Mouse (Mus musculus): ENCODE results near the gene Phospho2. TPM values are rescaled to one million over a fixed set of nuclear protein-coding genes. Genes with fewer than 3 reads are reported as not detected.

Gene Phospho2
- 25.4 and 25.6 TPM in 2 replicates for polyA plus RNA-seq (2015; fragmentation: Nextera tagmentation; extraction: Ambion mirVana)

- ATAC-seq (ENCODE audit: insufficient number of reproducible peaks, insufficient read depth, low FRiP score, low TSS enrichment, low read depth): peak; percentile 93
- Histone ChIP-seq H3K9me3 (no peaks in the 10 kb centered on the region), H3K9ac (peak within 1 kb of the TSS; percentile 83), H3K4me2 (peak within 1 kb of the TSS; percentile 71), H3K4me3 (peak within 1 kb of the TSS; percentile 77), H3K27me3 (no peaks in the 10 kb centered on the region), H3K4me1 (peaks cover 9% of the 10 kb centered on the region; the same call in 1 of the 2 replicates), H3K36me3 (peaks cover 21% of the 10 kb centered on the region), H3K27ac (peak within 1 kb of the TSS; percentile 90)
- 2% methylated on average over 48 of the region's 48 CpGs for WGBS
These were observed at the start of gene Phospho2, which contains the start of gene Ccdc173 for GRCm38 (mm10) chr2:69789429-69790069. Phospho2 (plus strand) TSS chr2:69789623. Ccdc173 (minus strand) TSS chr2:69789575.

- no peak overlapping the region for H3K4me3 ChIP-seq
- no peak overlapping the region for H3K27ac ChIP-seq
- peaks cover 64% of the 10 kb centered on the region for H3K36me3 ChIP-seq
- no peak overlapping the region for H3K9ac ChIP-seq
- no peak for ATAC-seq (ENCODE audit: insufficient number of reproducible peaks, insufficient read depth, low FRiP score, low TSS enrichment, low read depth)
- no peaks in the 10 kb centered on the region for H3K9me3 ChIP-seq
- 83% methylated on average over 1 of the region's 1 CpGs for WGBS
- H3K4me1 ChIP-seq: no peaks in the 10 kb centered on the region
- H3K27me3 ChIP-seq: no peaks in the 10 kb centered on the region
- no peak overlapping the region for H3K4me2 ChIP-seq
These were observed 44.3 kb upstream of the Phospho2 start for GRCm38 (mm10) chr2:69745091-69745490.

GRCm38 (mm10) chr2:69760980-69761379 is 28.4 kb upstream of the Phospho2 start:
- H3K4me1 ChIP-seq: no peaks in the 10 kb centered on the region
- no peaks in the 10 kb centered on the region; the same call in 1 of the 2 replicates for H3K36me3 ChIP-seq
- 83% methylated on average over 5 of the region's 5 CpGs for WGBS
- no peaks in the 10 kb centered on the region for H3K27me3 ChIP-seq
- H3K4me2 ChIP-seq: no peak overlapping the region
- no peak overlapping the region for H3K4me3 ChIP-seq
- ATAC-seq (ENCODE audit: insufficient number of reproducible peaks, insufficient read depth, low FRiP score, low TSS enrichment, low read depth): no peak
- H3K9ac ChIP-seq: no peak overlapping the region
- H3K9me3 ChIP-seq: no peaks in the 10 kb centered on the region
- no peak overlapping the region for H3K27ac ChIP-seq

- no peak overlapping the region for H3K4me2 ChIP-seq
- H3K9me3 ChIP-seq: no peaks in the 10 kb centered on the region
- ATAC-seq (ENCODE audit: insufficient number of reproducible peaks, insufficient read depth, low FRiP score, low TSS enrichment, low read depth): no peak; the same call in 1 of the 2 replicates
- H3K4me3 ChIP-seq: no peak overlapping the region
- no peaks in the 10 kb centered on the region for H3K4me1 ChIP-seq
- no peaks in the 10 kb centered on the region; the same call in 1 of the 2 replicates for H3K36me3 ChIP-seq
- WGBS: 75% methylated on average over 4 of the region's 4 CpGs
- H3K9ac ChIP-seq: no peak overlapping the region
- H3K27me3 ChIP-seq: no peaks in the 10 kb centered on the region
- H3K27ac ChIP-seq: no peak overlapping the region
These were observed 26.1 kb upstream of the Phospho2 start for GRCm38 (mm10) chr2:69763340-69763739.

- Histone ChIP-seq H3K4me3 (no peak overlapping the region), H3K4me1 (no peaks in the 10 kb centered on the region), H3K9ac (no peak overlapping the region), H3K9me3 (no peaks in the 10 kb centered on the region), H3K4me2 (no peak overlapping the region), H3K27me3 (no peaks in the 10 kb centered on the region), H3K27ac (peak overlapping the region; percentile 84), H3K36me3 (no peaks in the 10 kb centered on the region; the same call in 1 of the 2 replicates)
- no peak for ATAC-seq (ENCODE audit: insufficient number of reproducible peaks, insufficient read depth, low FRiP score, low TSS enrichment, low read depth)
- WGBS: 57% methylated on average over 1 of the region's 1 CpGs
These were observed 24.7 kb upstream of the Phospho2 start for GRCm38 (mm10) chr2:69764716-69765115.

- no peak overlapping the region for H3K9ac ChIP-seq
- 0 out of 2 replicates have a peak, but pooled peaks cover 5% of the 10 kb centered on the region for H3K36me3 ChIP-seq
- H3K27me3 ChIP-seq: no peaks in the 10 kb centered on the region
- no peaks in the 10 kb centered on the region for H3K4me1 ChIP-seq
- no peak overlapping the region for H3K4me3 ChIP-seq
- no peak overlapping the region for H3K27ac ChIP-seq
- ATAC-seq (ENCODE audit: insufficient number of reproducible peaks, insufficient read depth, low FRiP score, low TSS enrichment, low read depth): no peak
- no peaks in the 10 kb centered on the region for H3K9me3 ChIP-seq
- WGBS: 91% methylated on average over 3 of the region's 3 CpGs
- H3K4me2 ChIP-seq: no peak overlapping the region
These were observed 16.1 kb upstream of the Phospho2 start for GRCm38 (mm10) chr2:69773331-69773730.

- no peak for ATAC-seq (ENCODE audit: insufficient number of reproducible peaks, insufficient read depth, low FRiP score, low TSS enrichment, low read depth)
- H3K27ac ChIP-seq: no peak overlapping the region
- H3K4me3 ChIP-seq: no peak overlapping the region
These were observed 11.2 kb upstream of the Phospho2 start for GRCm38 (mm10) chr2:69777985-69778835.

GRCm38 (mm10) chr2:69778836-69779177 is 10.6 kb upstream of the Phospho2 start:
- Histone ChIP-seq H3K4me1 (no peaks in the 10 kb centered on the region), H3K4me3 (no peak overlapping the region), H3K27ac (no peak overlapping the region), H3K27me3 (no peaks in the 10 kb centered on the region), H3K4me2 (no peak overlapping the region), H3K36me3 (0 out of 2 replicates have a peak, but pooled peaks cover 1% of the 10 kb centered on the region), H3K9me3 (no peaks in the 10 kb centered on the region), H3K9ac (no peak overlapping the region)
- no peak for ATAC-seq (ENCODE audit: insufficient number of reproducible peaks, insufficient read depth, low FRiP score, low TSS enrichment, low read depth)
- 39% methylated on average over 5 of the region's 5 CpGs for WGBS

More at GRCm38 (mm10) chr2:69777985-69778835, 11.2 kb upstream of the Phospho2 start:
- H3K36me3 ChIP-seq: 0 out of 2 replicates have a peak, but pooled peaks cover 5% of the 10 kb centered on the region
- WGBS: 66% methylated on average over 7 of the region's 7 CpGs
- H3K4me2 ChIP-seq: no peak overlapping the region
- H3K27me3 ChIP-seq: no peaks in the 10 kb centered on the region
- no peaks in the 10 kb centered on the region for H3K4me1 ChIP-seq
- H3K9me3 ChIP-seq: no peaks in the 10 kb centered on the region
- no peak overlapping the region for H3K9ac ChIP-seq

GRCm38 (mm10) chr2:69788974-69789373 is 449 bp upstream of the Phospho2 start:
- Histone ChIP-seq H3K27me3 (no peaks in the 10 kb centered on the region), H3K4me2 (peak overlapping the region; percentile 71), H3K9me3 (no peaks in the 10 kb centered on the region), H3K36me3 (peaks cover 21% of the 10 kb centered on the region), H3K27ac (0 out of 2 replicates have a peak overlapping the region, but pooled peaks have one; percentile 13), H3K4me3 (peak overlapping the region; percentile 77), H3K4me1 (peaks cover 9% of the 10 kb centered on the region; the same call in 1 of the 2 replicates), H3K9ac (peak overlapping the region; percentile 83)
- ATAC-seq (ENCODE audit: insufficient number of reproducible peaks, insufficient read depth, low FRiP score, low TSS enrichment, low read depth): no peak
- WGBS: 25% methylated on average over 9 of the region's 9 CpGs

- H3K27me3 ChIP-seq: no peaks in the 10 kb centered on the region
- H3K27ac ChIP-seq: no peak overlapping the region
- peaks cover 27% of the 10 kb centered on the region for H3K36me3 ChIP-seq
- H3K4me3 ChIP-seq: peak overlapping the region; percentile 77
- H3K9ac ChIP-seq: peak overlapping the region; percentile 83
- H3K4me1 ChIP-seq: peaks cover 9% of the 10 kb centered on the region; the same call in 1 of the 2 replicates
- under 1% methylated on average over 10 of the region's 10 CpGs for WGBS
- peak overlapping the region; percentile 71 for H3K4me2 ChIP-seq
- ATAC-seq (ENCODE audit: insufficient number of reproducible peaks, insufficient read depth, low FRiP score, low TSS enrichment, low read depth): no peak
- no peaks in the 10 kb centered on the region for H3K9me3 ChIP-seq
These were observed 862 bp downstream of the Phospho2 start for GRCm38 (mm10) chr2:69790285-69790684.

GRCm38 (mm10) chr2:69790722-69791121 is 1.3 kb downstream of the Phospho2 start:
- H3K4me3 ChIP-seq: peak overlapping the region; percentile 77
- H3K27me3 ChIP-seq: no peaks in the 10 kb centered on the region
- no peak overlapping the region for H3K27ac ChIP-seq
- WGBS: 66% methylated on average over 4 of the region's 4 CpGs
- H3K4me2 ChIP-seq: peak overlapping the region; percentile 71
- H3K36me3 ChIP-seq: peaks cover 32% of the 10 kb centered on the region
- H3K9ac ChIP-seq: no peak overlapping the region
- ATAC-seq (ENCODE audit: insufficient number of reproducible peaks, insufficient read depth, low FRiP score, low TSS enrichment, low read depth): no peak
- peaks cover 9% of the 10 kb centered on the region; the same call in 1 of the 2 replicates for H3K4me1 ChIP-seq
- H3K9me3 ChIP-seq: no peaks in the 10 kb centered on the region
